Mouse (Mus musculus) c-Kit-positive CD71-positive TER-119-positive erythroid progenitor cells, embryonic 14.5 days (primary cell): Measurements from ENCODE around the gene Micu1.
"Not testable (repeated sequence)": the region's sequence is repeated elsewhere in the genome, so short reads cannot be mapped to it uniquely, and the experiment has no call there.

Experiments
- DNase-seq: peaks from one replicate; pipeline ENCODE4 v3.0.0-alpha.2; 2013; ENCODE audit warnings: low spot score

The Micu1 gene

GRCm38 (mm10) chr10:59857157-59857556 lies 154.9 kb downstream of the Micu1 start:
- no peak for DNase-seq

GRCm38 (mm10) chr10:59860684-59861083 lies 158.4 kb downstream of the Micu1 start:
- no peak for DNase-seq

- no peak for DNase-seq
Observed at GRCm38 (mm10) chr10:59861201-59861600, 158.9 kb downstream of the Micu1 start.

- no peak for DNase-seq
Observed at GRCm38 (mm10) chr10:59862816-59863440, 160.7 kb downstream of the Micu1 start.

- no peak for DNase-seq
Observed at GRCm38 (mm10) chr10:59863620-59864019, 161.3 kb downstream of the Micu1 start.

- DNase-seq: no peak
Observed at GRCm38 (mm10) chr10:59864232-59864875, 162.1 kb downstream of the Micu1 start.

GRCm38 (mm10) chr10:59864884-59865726 lies 162.8 kb downstream of the Micu1 start:
- peak; percentile 79 for DNase-seq

- no peak for DNase-seq
Observed at GRCm38 (mm10) chr10:59868266-59868665, 166.0 kb downstream of the Micu1 start.

- DNase-seq: no peak
Observed at GRCm38 (mm10) chr10:59870038-59870437, 167.8 kb downstream of the Micu1 start.

GRCm38 (mm10) chr10:59872651-59873050 lies 170.4 kb downstream of the Micu1 start:
- not testable (repeated sequence) for DNase-seq

GRCm38 (mm10) chr10:59873206-59873605 lies 170.9 kb downstream of the Micu1 start:
- DNase-seq: peak; percentile 72

- peak; percentile 79 for DNase-seq
Observed at GRCm38 (mm10) chr10:59873613-59874012, 171.3 kb downstream of the Micu1 start.

- peak; percentile 85 for DNase-seq
Observed at GRCm38 (mm10) chr10:59875396-59875795, 173.1 kb downstream of the Micu1 start.

GRCm38 (mm10) chr10:59876698-59877097 lies 174.4 kb downstream of the Micu1 start:
- DNase-seq: not testable (repeated sequence)

- DNase-seq: no peak
Observed at GRCm38 (mm10) chr10:59877421-59878117, 175.3 kb downstream of the Micu1 start.

- DNase-seq: no peak
Observed at GRCm38 (mm10) chr10:59878823-59879222, 176.5 kb downstream of the Micu1 start.

- peak; percentile 94 for DNase-seq
Observed at GRCm38 (mm10) chr10:59879255-59880028, 177.2 kb downstream of the Micu1 start, which contains the start of gene Dnajb12. TSS of gene Dnajb12 (plus strand) at chr10:59879556.

- no peak for DNase-seq
Observed at GRCm38 (mm10) chr10:59880029-59880386, 177.7 kb downstream of the Micu1 start.

- no peak for DNase-seq
Observed at GRCm38 (mm10) chr10:59880837-59881236, 178.6 kb downstream of the Micu1 start.

GRCm38 (mm10) chr10:59884327-59885173 lies 182.3 kb downstream of the Micu1 start:
- DNase-seq: no peak
